Mouse (Mus musculus): Measurements from ENCODE around the gene Gli3. TPM values are rescaled to one million over a fixed set of nuclear protein-coding genes. Genes with fewer than 3 reads are reported as not detected.
A peak's percentile ranks its signal among the peaks of the same experiment; 100 is the strongest.

Gene Gli3
- total and polyA plus RNA-seq, 3 experiments, result 1.3 to 1.9 (median 1.8) TPM

DNA sequence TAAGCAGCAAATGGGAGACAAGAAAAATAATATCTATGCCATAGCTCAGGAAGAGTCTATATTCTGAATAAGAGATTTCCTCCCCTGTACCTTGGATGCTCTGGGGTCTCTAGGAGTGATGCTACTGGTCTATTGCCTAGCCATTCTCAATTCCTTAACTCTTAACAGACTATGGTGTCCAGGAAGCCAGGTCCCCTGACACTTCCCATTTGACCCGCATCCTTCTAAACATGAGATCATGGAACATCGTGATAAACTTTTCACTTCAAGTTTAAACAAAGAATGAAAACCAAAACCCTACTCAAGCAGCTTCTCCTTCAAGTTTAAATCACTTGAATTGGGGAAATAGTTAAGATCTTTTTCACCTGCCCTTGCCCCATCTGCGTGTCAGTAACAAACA, 279.3 kb downstream of the Gli3 start:
- Histone ChIP-seq H3K27ac (peak overlapping the region; percentile 23; the same call in 1 of the 2 replicates), H3K4me1 (ENCODE audit: control insufficient read depth, insufficient read depth, low read length) (no peaks in the 10 kb centered on the region), H3K79me2 (replicated peaks; ENCODE audit: control insufficient read depth, insufficient read depth, low read length) (no peaks in the 10 kb centered on the region), H3K4me3 (no peak overlapping the region), H3K36me3 (ENCODE audit: control insufficient read depth, insufficient read depth, low read length) (no peaks in the 10 kb centered on the region), H3K9ac (ENCODE audit: low read depth, low read length) (no peak overlapping the region), H3K27me3 (ENCODE audit: control insufficient read depth, insufficient read depth, low read length) (no peaks in the 10 kb centered on the region)
- intact Hi-C loops (cut with DNase I), result no loop called here
- no peak for DNase-seq
- 42% methylated on average over 3 of the region's 3 CpGs for WGBS
- TF ChIP-seq CTCF (IDR thresholded peaks at IDR 0.05) (no peak), EP300 (IDR thresholded peaks at IDR 0.05; ENCODE audit: insufficient read depth, low read depth, low read length) (no peak), POLR2A (IDR thresholded peaks at IDR 0.05; ENCODE audit: insufficient read depth, low read depth, low read length) (no peak)

DNA sequence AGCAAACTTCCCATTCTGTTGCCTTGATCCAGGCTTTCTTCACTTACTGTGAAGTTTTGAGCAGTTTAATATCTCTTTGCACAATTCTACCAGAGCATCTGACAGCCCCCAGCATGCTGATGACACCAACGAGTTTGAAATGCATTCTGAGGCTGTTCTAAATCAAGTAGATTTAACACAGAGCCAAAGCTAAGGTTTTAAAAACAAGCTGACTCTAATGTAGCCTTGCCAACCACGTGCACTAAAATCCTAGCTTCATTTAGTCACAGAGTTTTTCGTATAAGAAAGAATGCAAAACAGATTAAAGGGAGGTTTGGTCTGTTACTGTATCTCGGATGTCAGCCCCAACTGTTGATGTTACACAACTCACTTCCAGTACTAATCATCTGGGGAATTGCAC, 279.7 kb downstream of the Gli3 start:
- intact Hi-C loops (cut with DNase I), result no loop called here
- no peak for DNase-seq
- Histone ChIP-seq H3K4me3 (no peak overlapping the region), H3K36me3 (ENCODE audit: control insufficient read depth, insufficient read depth, low read length) (no peaks in the 10 kb centered on the region), H3K4me1 (ENCODE audit: control insufficient read depth, insufficient read depth, low read length) (no peaks in the 10 kb centered on the region), H3K27ac (0 out of 2 replicates have a peak overlapping the region, but pooled peaks have one; percentile 23), H3K79me2 (replicated peaks; ENCODE audit: control insufficient read depth, insufficient read depth, low read length) (no peaks in the 10 kb centered on the region), H3K9ac (ENCODE audit: low read depth, low read length) (no peak overlapping the region), H3K27me3 (ENCODE audit: control insufficient read depth, insufficient read depth, low read length) (no peaks in the 10 kb centered on the region)
- WGBS, result 43% methylated on average over 4 of the region's 4 CpGs
- TF ChIP-seq POLR2A (IDR thresholded peaks at IDR 0.05; ENCODE audit: insufficient read depth, low read depth, low read length) (no peak), CTCF (IDR thresholded peaks at IDR 0.05) (no peak), EP300 (IDR thresholded peaks at IDR 0.05; ENCODE audit: insufficient read depth, low read depth, low read length) (no peak)

DNA sequence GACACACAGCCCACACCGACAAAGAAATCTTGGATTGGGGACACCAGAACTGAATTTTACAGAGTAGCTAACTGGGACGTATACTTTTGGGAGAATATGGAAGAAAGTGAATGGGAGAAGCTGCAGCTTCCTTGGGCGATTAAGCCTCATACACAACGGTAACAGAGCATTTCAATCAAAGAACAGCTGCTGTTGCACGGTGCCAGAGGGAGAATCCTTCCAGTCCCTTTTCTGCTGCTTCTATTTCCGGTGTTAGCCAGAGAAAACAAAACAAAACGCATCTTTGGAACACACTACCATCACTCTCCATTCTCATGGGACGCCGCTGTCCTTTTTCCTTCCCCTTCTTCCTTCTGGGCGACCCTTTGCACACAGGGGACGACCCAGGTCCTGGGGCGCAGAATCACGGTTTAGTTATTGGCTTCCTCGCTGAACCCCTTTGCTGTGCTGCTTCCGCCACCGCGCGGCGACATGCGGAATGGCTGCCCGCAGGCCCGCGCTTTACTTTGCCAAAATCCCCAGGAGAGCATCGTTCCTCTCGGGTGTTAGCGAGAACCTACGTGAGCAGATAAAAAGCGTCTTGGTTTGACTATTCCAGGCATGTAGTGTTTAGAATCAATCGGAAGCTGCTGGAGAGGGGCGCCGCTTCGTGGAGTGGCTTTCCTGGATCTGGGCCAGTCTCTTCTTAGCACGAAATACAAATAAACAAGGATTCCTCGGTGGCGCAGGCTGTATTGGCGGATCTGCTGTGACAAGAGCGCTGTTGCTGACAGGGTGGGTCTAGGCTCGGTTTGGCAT, 296.0 kb downstream of the Gli3 start:
- intact Hi-C loops (cut with DNase I), result loop anchor here (5.0 to 10.0 kb wide), 2 partner anchors 234 to 1092 kb away; no protein-coding TSS in a partner anchor
- Histone ChIP-seq H3K27ac (peak overlapping the region; percentile 45), H3K79me2 (replicated peaks; ENCODE audit: control insufficient read depth, insufficient read depth, low read length) (no peaks in the 10 kb centered on the region), H3K9ac (ENCODE audit: low read depth, low read length) (peak overlapping the region; percentile 6; the same call in 1 of the 2 replicates), H3K27me3 (ENCODE audit: control insufficient read depth, insufficient read depth, low read length) (no peaks in the 10 kb centered on the region), H3K4me1 (ENCODE audit: control insufficient read depth, insufficient read depth, low read length) (no peaks in the 10 kb centered on the region), H3K4me3 (peak overlapping the region; percentile 37), H3K36me3 (ENCODE audit: control insufficient read depth, insufficient read depth, low read length) (no peaks in the 10 kb centered on the region)
- peak; percentile 81 to 86 for DNase-seq
- TF ChIP-seq POLR2A (IDR thresholded peaks at IDR 0.05; ENCODE audit: insufficient read depth, low read depth, low read length), result no peak
- TF ChIP-seq CTCF (IDR thresholded peaks at IDR 0.05), result peak; percentile 100; the same call in 1 of the 2 replicates
- peak; percentile 69; the same call in 1 of the 2 replicates for TF ChIP-seq EP300 (IDR thresholded peaks at IDR 0.05; ENCODE audit: insufficient read depth, low read depth, low read length)
- 4% methylated on average over 38 of the region's 38 CpGs for WGBS

DNA sequence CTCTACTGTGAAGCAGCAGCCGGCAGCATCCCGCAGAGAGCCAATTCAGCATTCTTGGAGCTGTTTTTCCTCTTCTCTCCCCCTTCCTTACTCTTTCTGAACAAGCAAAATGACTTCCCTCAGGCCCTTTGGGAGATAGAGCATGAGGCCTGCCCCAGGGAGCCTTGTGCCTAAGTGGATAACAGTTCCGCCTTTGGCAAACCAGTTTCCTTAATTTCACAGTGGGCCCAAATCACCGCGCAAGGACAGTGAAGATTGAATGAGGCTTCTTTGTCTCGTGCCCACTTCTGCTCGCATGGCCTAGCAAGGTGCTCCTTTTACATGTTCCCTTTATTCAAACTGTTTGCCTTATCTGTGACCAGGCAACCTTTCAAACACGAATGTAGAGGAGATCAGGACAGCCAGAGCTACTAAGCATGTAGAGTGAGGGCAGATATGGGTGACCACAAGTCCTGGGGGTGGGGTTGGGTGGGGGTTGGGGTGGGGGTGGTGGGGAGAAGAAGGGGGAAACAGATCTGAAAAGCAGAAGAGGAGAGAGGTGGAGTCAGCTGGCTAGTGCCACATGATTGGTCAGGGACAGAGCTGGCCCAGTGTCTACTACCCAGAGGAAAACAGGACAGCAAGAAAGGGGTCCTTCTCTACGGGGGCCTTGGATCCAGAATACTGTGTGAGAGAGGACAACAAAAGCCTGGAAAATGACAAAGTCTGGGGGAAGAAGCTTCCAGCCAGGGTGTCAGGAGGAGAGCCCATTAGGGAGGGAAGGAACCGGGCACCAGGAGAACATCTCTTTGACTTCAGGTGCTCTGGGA, 296.8 kb downstream of the Gli3 start:
- Histone ChIP-seq H3K9ac (ENCODE audit: low read depth, low read length) (peak overlapping the region; percentile 6; the same call in 1 of the 2 replicates), H3K36me3 (ENCODE audit: control insufficient read depth, insufficient read depth, low read length) (no peaks in the 10 kb centered on the region), H3K79me2 (replicated peaks; ENCODE audit: control insufficient read depth, insufficient read depth, low read length) (no peaks in the 10 kb centered on the region), H3K4me1 (ENCODE audit: control insufficient read depth, insufficient read depth, low read length) (no peaks in the 10 kb centered on the region), H3K27ac (peak overlapping the region; percentile 45), H3K27me3 (ENCODE audit: control insufficient read depth, insufficient read depth, low read length) (no peaks in the 10 kb centered on the region), H3K4me3 (peak overlapping the region; percentile 37; the same call in 1 of the 2 replicates)
- TF ChIP-seq POLR2A (IDR thresholded peaks at IDR 0.05; ENCODE audit: insufficient read depth, low read depth, low read length) (no peak), EP300 (IDR thresholded peaks at IDR 0.05; ENCODE audit: insufficient read depth, low read depth, low read length) (no peak), CTCF (IDR thresholded peaks at IDR 0.05) (no peak)
- DNase-seq, result no peak
- intact Hi-C loops (cut with DNase I), result loop anchor here (5.0 to 10.0 kb wide), 2 partner anchors 235 to 1093 kb away; no protein-coding TSS in a partner anchor
- WGBS, result 29% methylated on average over 10 of the region's 10 CpGs

DNA sequence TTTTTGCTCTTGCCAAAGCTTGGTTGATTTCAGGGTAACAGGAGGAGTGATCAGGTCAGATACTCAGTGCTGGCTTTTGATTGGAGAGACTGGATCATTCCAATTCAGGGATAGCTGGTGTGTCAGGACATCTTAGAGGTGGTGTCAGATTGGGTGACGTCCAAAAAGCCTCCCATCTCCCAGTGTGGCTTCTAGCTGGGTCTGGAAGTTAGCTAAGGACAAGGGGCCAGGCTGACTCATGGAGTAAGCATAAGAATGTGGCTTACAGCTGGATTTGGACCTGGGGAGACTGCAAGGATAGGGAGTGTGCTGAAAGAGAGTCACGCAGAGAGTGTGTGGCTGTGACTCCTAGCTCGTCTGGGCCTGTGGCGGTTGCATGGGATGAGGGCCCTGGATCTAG, 299.3 kb downstream of the Gli3 start:
- H3K79me2 ChIP-seq (replicated peaks; ENCODE audit: control insufficient read depth, insufficient read depth, low read length), result no peaks in the 10 kb centered on the region
- intact Hi-C loops (cut with DNase I), result no loop called here
- TF ChIP-seq CTCF (IDR thresholded peaks at IDR 0.05), result no peak
- no peak for TF ChIP-seq POLR2A (IDR thresholded peaks at IDR 0.05; ENCODE audit: insufficient read depth, low read depth, low read length)
- TF ChIP-seq EP300 (IDR thresholded peaks at IDR 0.05; ENCODE audit: insufficient read depth, low read depth, low read length), result no peak
- H3K27me3 ChIP-seq (ENCODE audit: control insufficient read depth, insufficient read depth, low read length), result no peaks in the 10 kb centered on the region
- no peak overlapping the region for H3K27ac ChIP-seq
- H3K4me3 ChIP-seq, result no peak overlapping the region
- H3K9ac ChIP-seq (ENCODE audit: low read depth, low read length), result no peak overlapping the region
- H3K36me3 ChIP-seq (ENCODE audit: control insufficient read depth, insufficient read depth, low read length), result no peaks in the 10 kb centered on the region
- WGBS, result 79% methylated on average over 4 of the region's 4 CpGs
- H3K4me1 ChIP-seq (ENCODE audit: control insufficient read depth, insufficient read depth, low read length), result no peaks in the 10 kb centered on the region
- DNase-seq, result no peak
